10 mouse cellular contexts compared by ENCODE assay signal in genomic region chr6:146884851-146885250, GRCm38 (mm10). TPM values are rescaled to one million over a fixed set of nuclear protein-coding genes. Genes with fewer than 3 reads are reported as not detected.
DNase-seq lines count a peak whose midpoint lies in the region; ATAC-seq and TF ChIP-seq lines count a peak whose summit lies in the region.
"Had no signal": no experiment of that assay in that cellular context is flagged by ENCODE, and none has a peak within 500 bp of the region (broad histone marks: within the 10 kb centered on the region; RNA-seq: fewer than 3 reads in every experiment).

No protein-coding gene starts in this region.

- 15% methylated on average over 4 of the region's 4 CpGs for WGBS in heart, embryonic 11.5 days (ENCODE audit: insufficient replicate concordance)

- no peak for ATAC-seq in heart, embryonic 11.5 days (replicated peaks; ENCODE audit: insufficient number of reproducible peaks, low FRiP score, low TSS enrichment)

- H3K9ac ChIP-seq in heart, embryonic 11.5 days (ENCODE audit: low read depth, low read length) = peak overlapping the region; percentile 39; the same call in 1 of the 2 replicates
- H3K9ac ChIP-seq in MEL (ENCODE audit: control insufficient read depth, low read depth, low read length, poor library complexity, severe bottlenecking) = no peak overlapping the region
- H3K9ac ChIP-seq: embryonic facial prominence, embryonic 13.5 days had no signal

- peaks cover 37% of the 10 kb centered on the region for H3K4me1 ChIP-seq in heart, embryonic 11.5 days (ENCODE audit: control insufficient read depth, insufficient read depth, low read length)
- H3K4me1 ChIP-seq in MEL (ENCODE audit: control insufficient read depth in 1 of 2, insufficient read depth in 2 of 2, low read length in 2 of 2) = peaks cover 4 to 11% of the 10 kb centered on the region in 2 experiments

- no peak for TF ChIP-seq CTCF in MEL (IDR thresholded peaks at IDR 0.05 in 2 of 3, conservative IDR thresholded peaks at IDR 0.05 in 1 of 3; ENCODE audit: control insufficient read depth in 1 of 3, insufficient read depth in 1 of 3, low read depth in 2 of 3, low read length in 3 of 3, poor library complexity in 1 of 3, severe bottlenecking in 1 of 3)

- 0 out of 2 replicates have a peak overlapping the region, but pooled peaks have one; percentile 35 for H3K27ac ChIP-seq in heart, embryonic 11.5 days (ENCODE audit: low read depth, low read length)
- H3K27ac ChIP-seq in MEL (ENCODE audit: control insufficient read depth, low read depth, low read length) = no peak overlapping the region
- H3K27ac ChIP-seq: embryonic facial prominence, embryonic 13.5 days had no signal

- no peak for DNase-seq in heart, adult 8-10 months (ENCODE audit: low spot score)
- DNase-seq in MEL (ENCODE audit: low read depth, low spot score) = peak; percentile 39
- DNase-seq in embryo, embryonic 9.5 days (ENCODE audit: extremely low spot score) = peak; percentile 31
- peak; percentile 68 for DNase-seq in kidney, postnatal 14 days
- no peak for DNase-seq in thymus, postnatal 4 days
- DNase-seq in frontal cortex, postnatal 10 days (ENCODE audit: low spot score in 2 of 2) = no peak
- DNase-seq in left cerebral cortex, postnatal 25 days (ENCODE audit: low spot score in 2 of 2) = no peak

- intact Hi-C loops in left cerebral cortex, postnatal 25 days (cut with DNase I) = no loop called here

- no peak for TF ChIP-seq RAD21 in MEL (IDR thresholded peaks at IDR 0.05; ENCODE audit: low read depth, low read length)

- peak; percentile 28 to 42 for TF ChIP-seq EP300 in MEL (IDR thresholded peaks at IDR 0.05; ENCODE audit: low read depth in 1 of 2, low read length in 2 of 2)

- no peaks in the 10 kb centered on the region for H3K36me3 ChIP-seq in heart, embryonic 11.5 days (ENCODE audit: control insufficient read depth, insufficient read depth, low read length)
- H3K36me3 ChIP-seq in MEL (ENCODE audit: control insufficient read depth in 1 of 2, insufficient read depth in 2 of 2, low read length in 2 of 2) = peaks cover 0 to 10% of the 10 kb centered on the region in 2 experiments; a peak in 2 of 4 replicates
- H3K36me3 ChIP-seq: embryonic facial prominence, embryonic 13.5 days had no signal

- H3K79me2 ChIP-seq in MEL (ENCODE audit: control insufficient read depth, insufficient read depth, low read length, poor library complexity) = peaks cover 6% of the 10 kb centered on the region; the same call in 1 of the 2 replicates

- no peak for TF ChIP-seq POLR2A in MEL (IDR thresholded peaks at IDR 0.05; ENCODE audit: control insufficient read depth in 1 of 2, insufficient read depth in 1 of 2, low read depth in 1 of 2, low read length in 2 of 2, poor library complexity in 1 of 2)

- no peak overlapping the region for H3K4me3 ChIP-seq in heart, embryonic 11.5 days (ENCODE audit: low read depth, low read length)
- no peak overlapping the region for H3K4me3 ChIP-seq in MEL (ENCODE audit: control insufficient read depth in 1 of 2, insufficient read depth in 1 of 2, low read depth in 2 of 2, low read length in 2 of 2)
- H3K4me3 ChIP-seq: embryonic facial prominence, embryonic 13.5 days had no signal

- H3K9me3 ChIP-seq in heart, embryonic 11.5 days (replicated peaks; ENCODE audit: control insufficient read depth, low read length) = no peaks in the 10 kb centered on the region
- no peaks in the 10 kb centered on the region for H3K9me3 ChIP-seq in MEL (replicated peaks; ENCODE audit: insufficient read depth, low read length)
- H3K9me3 ChIP-seq: embryonic facial prominence, embryonic 13.5 days had no signal

- H3K27me3 ChIP-seq in heart, embryonic 11.5 days (ENCODE audit: control insufficient read depth, insufficient read depth, low read length) = no peaks in the 10 kb centered on the region
- H3K27me3 ChIP-seq in MEL (ENCODE audit: control insufficient read depth in 1 of 2, insufficient read depth in 2 of 2, low read length in 2 of 2) = no peaks in the 10 kb centered on the region
- H3K27me3 ChIP-seq: embryonic facial prominence, embryonic 13.5 days had no signal

- H3K4me2 ChIP-seq in heart, embryonic 11.5 days = no peak overlapping the region; the same call in 1 of the 2 replicates
- H3K4me2 ChIP-seq: embryonic facial prominence, embryonic 13.5 days had no signal

TF ChIP-seq in MEL, 35 proteins besides CTCF, POLR2A, EP300 and RAD21:
- no peak for TF ChIP-seq USF1 (IDR thresholded peaks at IDR 0.05; ENCODE audit: low read depth, low read length)
- no peak for TF ChIP-seq MAX (IDR thresholded peaks at IDR 0.05; ENCODE audit: low read length)
- TF ChIP-seq SIN3A (IDR thresholded peaks at IDR 0.05; ENCODE audit: low read length) = no peak
- no peak for TF ChIP-seq NRF1 (IDR thresholded peaks at IDR 0.05; ENCODE audit: insufficient read depth, low read depth, low read length, poor library complexity, severe bottlenecking)
- TF ChIP-seq POLR2AphosphoS5 (IDR thresholded peaks at IDR 0.05; ENCODE audit: borderline replicate concordance, low read depth, low read length) = no peak
- no peak for TF ChIP-seq POLR2AphosphoS2 (IDR thresholded peaks at IDR 0.05; ENCODE audit: low read length)
- 0 out of 2 replicates have a peak, but pooled peaks have one; percentile 42 for TF ChIP-seq GATA1 (IDR thresholded peaks at IDR 0.05; ENCODE audit: low read depth, low read length)
- no peak for TF ChIP-seq UBTF (IDR thresholded peaks at IDR 0.05; ENCODE audit: borderline replicate concordance, insufficient read depth, low read depth, low read length)
- TF ChIP-seq RCOR1 (IDR thresholded peaks at IDR 0.05; ENCODE audit: low read depth, low read length) = peak; percentile 57; the same call in 1 of the 2 replicates
- no peak for TF ChIP-seq MYC (IDR thresholded peaks at IDR 0.05; ENCODE audit: low read depth, low read length)
- no peak for TF ChIP-seq MXI1 (IDR thresholded peaks at IDR 0.05; ENCODE audit: low read depth, low read length)
- TF ChIP-seq JUND (IDR thresholded peaks at IDR 0.05; ENCODE audit: low read depth, low read length) = no peak
- TF ChIP-seq TAL1 (IDR thresholded peaks at IDR 0.05; ENCODE audit: low read length) = no peak
- TF ChIP-seq E2F4 (IDR thresholded peaks at IDR 0.05; ENCODE audit: borderline replicate concordance, low read depth, low read length) = no peak
- peak; percentile 68 for TF ChIP-seq ETS1 (IDR thresholded peaks at IDR 0.05; ENCODE audit: low read depth, low read length)
- TF ChIP-seq ELF1 (IDR thresholded peaks at IDR 0.05; ENCODE audit: low read depth, low read length) = 0 out of 2 replicates have a peak, but pooled peaks have one; percentile 10

RNA-seq across cellular contexts. Expression of gene Ppfibp1, which starts 3.4 kb away (rescaled TPM):
- 78.0 and 86.2 TPM in 2 replicates for polyA plus RNA-seq in heart, embryonic 11.5 days (2014; fragmentation: Nextera tagmentation; extraction: Ambion mirVana)
- 100 to 1,000 TPM; 101 to 127 (median 122) TPM for total RNA-seq in heart, adult 8-10 months (2022)
- 12.2 and 13.8 TPM in 2 replicates for total RNA-seq in MEL (2012; rRNA removed)
- polyA plus RNA-seq in MEL (2012; ENCODE audit: insufficient read depth in 1 of 2, insufficient read length in 2 of 2, low read depth in 1 of 2, low replicate concordance in 2 of 2, missing spikeins in 1 of 2) = 10 to 100 TPM in 1 of 2 experiments, not detected in 1; 14.6 TPM
- total RNA-seq in left cerebral cortex, postnatal 25 days (2021) = 10 to 100 TPM; 57.2 to 60.7 TPM

RNA-seq across cellular contexts. Expression of gene Smco2, which starts 34.9 kb away (rescaled TPM):
- polyA plus RNA-seq in heart, embryonic 11.5 days (2014; fragmentation: Nextera tagmentation; extraction: Ambion mirVana) = not detected in 2 replicates
- 1 to 10 TPM in 3 of 4 experiments, under 1 TPM in 1; 0.90 to 3.8 (median 2.7) TPM for total RNA-seq in heart, adult 8-10 months (2022)
- total RNA-seq in MEL (2012; rRNA removed) = not detected in 2 replicates
- not detected for polyA plus RNA-seq in MEL (2012; ENCODE audit: insufficient read depth in 1 of 2, insufficient read length in 2 of 2, low read depth in 1 of 2, low replicate concordance in 2 of 2, missing spikeins in 1 of 2)
- total RNA-seq in left cerebral cortex, postnatal 25 days (2021) = not detected
- polyA plus RNA-seq: brain, embryonic 14.5 days; embryonic facial prominence, embryonic 13.5 days had no signal

Comparison
In these comparisons a context has a peak if more than half of its experiments do, and no peak if none do; other contexts are left out.
1. DNase-seq: peak in MEL (single experiment), embryo, embryonic 9.5 days (single experiment) and kidney, postnatal 14 days (single experiment); none in heart, adult 8-10 months (single experiment), thymus, postnatal 4 days (single experiment), frontal cortex, postnatal 10 days (0 of 2) and left cerebral cortex, postnatal 25 days (0 of 2).